Mouse (Mus musculus): Measurements from ENCODE around the gene Olfr801.

Gene Olfr801

DNA sequence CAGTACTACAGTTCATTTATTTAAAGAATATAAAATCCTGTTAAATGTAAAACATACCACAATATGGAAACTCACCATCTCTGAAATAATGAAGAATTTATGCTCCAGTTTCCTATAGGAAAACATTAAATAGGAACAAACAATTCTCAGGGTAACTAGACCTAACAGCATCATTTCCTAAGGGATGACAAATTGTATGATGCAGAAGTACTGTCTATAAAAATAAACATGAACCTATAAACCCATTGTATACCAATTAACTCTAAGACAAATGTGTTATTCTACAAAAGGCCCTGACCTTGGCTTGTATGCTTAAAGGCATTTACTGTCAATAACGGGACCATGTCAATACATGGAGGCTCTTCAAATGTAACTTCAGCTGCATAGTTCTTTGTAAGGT is at the start of gene Olfr801:
TSS of gene Olfr801 (minus strand) at position 101 of the 400 bp plus-strand sequence.
- no peak for DNase-seq

DNA sequence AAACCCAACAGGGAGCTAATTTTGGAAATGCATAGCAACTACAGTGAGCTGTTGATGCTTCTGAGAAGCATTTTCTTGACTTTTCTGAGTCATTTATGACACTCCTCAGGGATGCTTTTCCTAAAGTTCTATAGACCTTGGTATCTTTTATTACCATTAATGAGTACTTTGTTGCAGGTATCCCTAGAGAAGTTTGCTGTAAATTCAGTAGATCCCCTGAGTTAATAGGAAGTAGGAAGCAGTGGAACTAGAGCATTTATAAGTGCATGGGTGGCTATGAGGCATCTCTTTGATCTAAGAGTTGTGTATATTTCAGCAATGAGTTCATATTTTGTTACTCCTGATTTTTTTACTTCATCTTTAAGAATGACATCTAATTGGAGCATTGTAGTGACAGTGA is 29.2 kb upstream of the Olfr801 start, which contains the start of gene Olfr804:
TSS of gene Olfr804 (plus strand) at position 301 of the 400 bp plus-strand sequence.
- no peak for DNase-seq

DNA sequence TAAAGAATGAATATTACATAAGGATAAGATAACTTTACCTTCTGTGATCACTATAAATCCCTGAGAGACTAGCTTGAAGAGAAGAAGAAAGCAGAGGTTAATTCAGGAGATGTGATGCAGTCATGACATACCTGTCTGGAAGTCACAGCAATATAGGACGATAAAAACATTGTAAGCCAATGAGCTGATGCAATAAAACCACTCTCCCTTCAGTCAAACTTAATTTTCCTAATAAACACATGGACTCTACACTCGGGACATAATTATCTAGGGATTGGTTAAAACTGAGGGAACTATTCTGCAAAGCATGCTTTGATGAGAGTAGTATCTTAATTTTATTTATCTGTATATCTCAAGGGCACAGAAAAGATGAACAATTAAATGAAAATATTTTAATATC is 20.5 kb upstream of the Olfr801 start, which contains the start of gene Olfr803:
TSS of gene Olfr803 (minus strand) at position 101 of the 400 bp plus-strand sequence.
- DNase-seq: no peak

DNA sequence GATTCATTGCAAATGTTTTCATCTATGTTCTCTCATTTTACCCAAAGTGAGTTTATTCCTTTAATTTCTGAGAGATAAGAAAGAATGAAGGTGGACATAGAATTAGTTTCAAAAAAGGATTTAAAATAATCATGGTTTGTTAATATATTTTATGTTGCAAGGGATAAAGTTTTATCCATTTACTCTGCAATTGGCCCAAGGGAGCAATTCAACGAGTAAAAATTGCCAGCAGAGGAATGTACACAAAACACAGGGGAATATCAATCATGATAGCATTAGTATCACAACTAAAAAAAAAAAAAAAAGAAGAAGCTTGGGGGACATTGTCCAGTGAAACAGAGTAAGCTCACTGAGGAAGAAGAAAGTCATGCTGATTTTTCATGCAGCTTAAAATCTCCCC is 14.4 kb upstream of the Olfr801 start, which contains the start of gene Olfr802:
TSS of gene Olfr802 (minus strand) at position 101 of the 400 bp plus-strand sequence.
- no peak for DNase-seq

DNA sequence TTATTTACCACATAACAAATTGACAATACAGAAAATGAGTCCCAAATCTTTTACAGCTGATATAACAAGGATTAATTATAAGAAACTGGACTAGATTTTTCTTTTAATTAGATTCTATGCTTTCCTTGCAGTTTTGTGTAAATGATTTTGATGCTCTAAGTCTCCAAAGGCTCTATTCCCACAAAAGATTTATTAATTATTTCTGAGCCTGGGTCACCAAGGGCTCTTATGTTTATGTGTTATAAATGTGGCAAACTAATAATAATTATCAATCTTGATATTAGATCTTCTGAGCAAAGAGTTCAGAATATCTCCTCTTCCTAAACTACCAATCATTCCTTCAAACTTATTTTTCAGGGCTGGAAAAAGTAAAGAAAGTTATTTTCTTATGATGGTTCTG is 16.3 kb downstream of the Olfr801 start, which contains the start of gene Olfr800:
TSS of gene Olfr800 (plus strand) at position 301 of the 400 bp plus-strand sequence.
- no peak for DNase-seq

DNA sequence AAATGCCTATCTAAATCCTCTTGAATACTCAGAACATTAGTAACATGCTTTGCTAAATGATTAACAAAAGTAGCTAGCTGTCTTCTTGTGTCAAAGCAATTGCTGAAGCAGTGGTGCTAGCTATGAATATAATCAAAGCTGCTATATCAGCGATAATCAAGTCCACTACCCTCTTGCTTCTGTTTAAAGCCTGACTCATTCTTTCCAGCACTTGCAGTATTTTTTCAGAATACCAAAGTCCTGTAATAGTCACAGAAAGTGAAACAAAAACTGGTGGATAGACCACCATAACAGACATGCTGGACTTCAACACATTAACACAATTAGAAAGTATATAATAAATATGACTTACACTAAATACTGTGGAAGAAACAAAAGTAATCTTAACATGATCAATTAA is 21.9 kb downstream of the Olfr801 start:
- no peak for DNase-seq

DNA sequence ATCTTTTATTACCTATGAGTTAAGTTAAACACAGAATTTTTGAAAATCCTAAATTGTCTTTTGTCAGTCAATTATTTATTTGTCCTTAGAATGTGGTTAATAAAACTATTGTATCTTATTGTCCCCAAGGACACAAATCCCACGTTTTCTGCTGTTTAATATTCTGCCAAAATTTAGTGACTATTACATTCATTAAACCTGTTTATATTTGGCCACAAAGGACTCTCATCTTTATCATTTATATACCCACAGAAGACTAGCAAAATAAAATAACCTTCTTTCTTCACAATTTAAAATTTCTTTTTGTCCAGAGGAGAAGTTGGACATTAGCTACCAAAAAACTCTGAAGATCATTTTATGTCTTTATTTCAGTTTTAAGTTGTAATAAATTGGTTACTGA is 36.5 kb downstream of the Olfr801 start, which contains the start of gene Olfr799:
TSS of gene Olfr799 (plus strand) at position 301 of the 400 bp plus-strand sequence.
- no peak for DNase-seq

DNA sequence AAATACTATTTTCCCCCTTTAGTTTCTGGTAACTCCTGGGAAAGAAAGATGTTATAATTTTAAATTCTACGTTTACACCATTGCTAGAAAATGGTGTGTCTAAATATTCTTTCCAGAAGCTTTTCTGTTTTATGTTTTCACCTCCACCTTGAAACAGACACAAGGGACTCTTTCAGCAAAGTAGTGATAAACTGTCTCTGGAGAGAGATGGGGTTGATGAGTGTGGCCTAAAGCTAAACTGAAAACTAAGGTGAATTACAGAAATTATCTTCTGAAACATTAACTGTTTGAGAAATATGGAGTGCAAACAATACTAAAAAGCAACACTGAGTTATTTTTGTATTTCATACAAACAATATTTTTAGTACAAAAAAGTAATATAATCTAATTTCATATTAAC is 45.8 kb downstream of the Olfr801 start, which contains the start of gene Olfr798:
TSS of gene Olfr798 (minus strand) at position 101 of the 400 bp plus-strand sequence.
- no peak for DNase-seq

DNA sequence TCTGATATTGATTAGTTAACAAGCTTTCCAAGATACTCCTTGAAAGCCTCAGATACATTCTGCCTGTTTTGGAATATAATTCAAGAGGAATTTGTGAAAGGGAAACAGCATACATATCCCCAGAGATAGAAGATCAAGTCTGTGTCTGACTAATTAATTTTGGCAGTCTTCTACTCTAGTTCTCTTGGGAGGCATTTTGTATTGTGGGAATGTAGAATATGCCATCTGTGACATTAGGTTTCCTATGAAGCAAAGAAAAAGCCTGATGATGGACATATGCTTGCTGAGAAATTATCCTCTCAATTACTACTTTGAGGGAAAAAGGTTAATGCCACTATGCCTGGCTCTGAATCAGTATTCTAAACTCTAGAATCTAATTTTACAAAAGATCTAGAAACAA is 50.4 kb downstream of the Olfr801 start:
- no peak for DNase-seq

DNA sequence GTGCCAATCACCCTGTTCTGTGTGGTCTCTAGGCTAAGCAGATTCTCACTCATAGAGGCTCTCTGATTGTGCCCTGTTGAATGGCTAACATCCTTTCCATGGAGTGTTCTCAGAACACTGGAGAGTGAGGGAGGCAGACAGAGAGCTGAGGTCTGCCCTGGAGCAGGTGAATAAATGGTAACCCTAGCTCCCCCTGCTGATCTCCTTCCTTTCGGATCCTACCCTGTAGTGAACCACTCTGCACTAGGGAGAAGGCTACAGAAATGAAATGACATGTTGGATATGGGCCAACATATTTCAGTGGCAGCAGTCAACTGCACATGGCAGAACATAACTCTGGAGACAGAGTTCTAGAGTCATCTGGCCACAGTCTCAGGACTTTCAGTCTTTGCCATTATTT is 51.9 kb downstream of the Olfr801 start:
- DNase-seq: no peak
